Mouse (Mus musculus) heart, adult 2 months (tissue): ENCODE results near the gene Cdkl4.

Source experiments
- CTCF ChIP-seq: fragments of 200-600 bp; IDR thresholded peaks from 2 replicates; pipeline ENCODE4 v1.8.1; 2022; ENCODE audit warnings: antibody characterized with exemption, mild to moderate bottlenecking, moderate library complexity
- EP300 ChIP-seq: fragments of 200-500 bp; IDR thresholded peaks from 2 replicates; pipeline ENCODE4 v1.6.1; 2011; ENCODE audit warnings: low read depth, low read length, control low read depth; ENCODE audit not compliant: insufficient read depth
- POLR2A ChIP-seq: fragments of 200-500 bp; IDR thresholded peaks from 2 replicates; pipeline ENCODE4 v1.6.1; 2011; ENCODE audit warnings: mild to moderate bottlenecking, low read depth, low read length, control low read depth; ENCODE audit not compliant: insufficient read depth

DNA sequence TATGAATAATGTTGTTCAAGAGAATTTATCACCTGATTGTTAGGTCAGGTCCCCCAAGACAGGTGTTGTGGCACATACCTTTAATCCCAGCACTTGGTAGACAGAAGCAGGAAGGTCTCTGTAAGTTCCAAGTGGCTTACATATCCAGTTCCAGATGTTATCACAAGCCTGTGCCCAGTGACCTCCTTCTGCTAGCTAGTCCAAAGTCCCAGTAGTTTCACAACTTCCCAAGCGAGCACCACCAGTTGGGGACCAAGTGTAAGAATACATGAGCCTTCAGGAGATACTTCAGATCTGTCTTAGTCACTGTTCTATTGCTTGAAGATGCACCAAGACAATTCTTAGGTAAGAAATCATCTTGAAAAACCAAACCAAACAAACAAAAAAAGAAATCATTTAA is 83.7 kb downstream of the Cdkl4 start:
- TF ChIP-seq POLR2A (no peak), CTCF (no peak), EP300 (no peak)
